Mouse (Mus musculus): ENCODE measurements at regions not wholly inside any gene's neighbourhood (a gene's known extent, or its start where the extent isn't known, plus 50 kb on each side); places are given as distances from the start of the nearest gene placed in this dataset.

DNA sequence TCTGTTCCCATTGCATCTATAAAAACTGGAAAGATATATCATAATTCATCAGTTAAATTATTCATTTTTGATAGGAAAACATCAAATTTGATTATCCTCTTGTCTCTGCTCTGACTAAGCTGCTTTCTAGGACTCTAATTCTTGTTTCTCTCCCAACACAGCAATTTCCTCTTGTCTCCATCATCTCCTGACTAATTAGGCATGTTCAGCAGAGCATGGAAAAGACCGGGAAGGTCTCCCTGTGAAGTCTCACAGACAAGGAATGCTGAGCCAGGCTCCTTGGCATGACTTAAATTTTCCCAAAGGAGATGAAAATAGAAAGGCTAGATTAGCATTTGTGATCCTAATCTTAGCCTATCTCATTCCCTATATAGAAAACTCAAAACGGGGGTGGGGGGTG lies 192.3 kb downstream of the Chrna7 start:
- DNase-seq (no peak), ATAC-seq (no peak)
- TF ChIP-seq CTCF (IDR thresholded peaks at IDR 0.05; ENCODE audit: low read depth): no peak
- no peak for TF ChIP-seq EP300 (IDR thresholded peaks at IDR 0.05; ENCODE audit: low read depth)
- Histone ChIP-seq H3K27me3 (ENCODE audit: insufficient read depth, low read length) (no peaks in the 10 kb centered on the region), H3K9ac (replicated peaks) (no peak overlapping the region), H3K9me3 (ENCODE audit: low read length) (no peaks in the 10 kb centered on the region), H3K36me3 (replicated peaks; ENCODE audit: insufficient read depth, low read length) (no peaks in the 10 kb centered on the region), H3K4me1 (ENCODE audit: insufficient read depth) (no peaks in the 10 kb centered on the region), H3K4me3 (ENCODE audit: low read depth, low read length) (no peak overlapping the region), H3K27ac (ENCODE audit: low read depth) (no peak overlapping the region), H3K4me2 (ENCODE audit: low read depth, low read length) (no peak overlapping the region)
- WGBS (ENCODE audit: insufficient replicate concordance): 55% methylated on average over 2 of the region's 2 CpGs

- TF ChIP-seq CTCF (IDR thresholded peaks at IDR 0.05; ENCODE audit: low read depth) (no peak), EP300 (IDR thresholded peaks at IDR 0.05; ENCODE audit: low read depth) (no peak)
- Histone ChIP-seq H3K4me1 (ENCODE audit: insufficient read depth) (no peaks in the 10 kb centered on the region), H3K27me3 (ENCODE audit: insufficient read depth, low read length) (no peaks in the 10 kb centered on the region), H3K4me3 (ENCODE audit: low read depth, low read length) (no peak overlapping the region), H3K27ac (ENCODE audit: low read depth) (no peak overlapping the region), H3K9ac (replicated peaks) (no peak overlapping the region), H3K4me2 (ENCODE audit: low read depth, low read length) (no peak overlapping the region), H3K36me3 (replicated peaks; ENCODE audit: insufficient read depth, low read length) (no peaks in the 10 kb centered on the region), H3K9me3 (ENCODE audit: low read length) (no peaks in the 10 kb centered on the region)
- DNase-seq (no peak), ATAC-seq (no peak)
- WGBS (ENCODE audit: insufficient replicate concordance): 51% methylated on average over 2 of the region's 2 CpGs
Measured at GRCm38 (mm10) chr7:63018859-63019575, 193.4 kb downstream of the Chrna7 start.

DNA sequence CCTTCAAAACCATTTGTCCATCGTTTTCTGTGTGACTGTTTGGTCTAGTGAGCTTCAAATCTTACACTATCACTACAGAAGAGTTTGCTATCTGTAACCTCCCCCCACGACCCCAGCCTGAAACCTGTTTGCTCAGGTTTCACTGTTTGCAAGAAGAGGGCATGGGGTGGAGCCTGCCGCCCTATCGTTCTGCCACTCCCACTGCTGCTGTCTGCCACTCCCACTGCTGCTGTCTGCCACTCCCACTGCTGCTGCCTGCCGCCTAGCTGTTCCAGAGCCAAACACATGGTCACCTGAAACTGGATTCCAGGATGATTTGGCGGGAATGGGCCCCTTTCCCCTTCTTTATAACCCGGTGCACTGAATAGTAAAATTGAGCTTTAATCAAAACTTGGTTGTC lies 157.6 kb upstream of the A26c2 start:
- 9% methylated on average over 7 of the region's 7 CpGs for WGBS (ENCODE audit: insufficient replicate concordance)
- Histone ChIP-seq H3K4me3 (ENCODE audit: low read depth, low read length) (no peak overlapping the region), H3K27ac (ENCODE audit: low read depth) (no peak overlapping the region), H3K4me2 (ENCODE audit: low read depth, low read length) (no peak overlapping the region), H3K27me3 (ENCODE audit: insufficient read depth, low read length) (no peaks in the 10 kb centered on the region), H3K36me3 (replicated peaks; ENCODE audit: insufficient read depth, low read length) (no peaks in the 10 kb centered on the region), H3K9ac (replicated peaks) (no peak overlapping the region), H3K9me3 (ENCODE audit: low read length) (no peaks in the 10 kb centered on the region), H3K4me1 (ENCODE audit: insufficient read depth) (no peaks in the 10 kb centered on the region)
- no peak for ATAC-seq
- DNase-seq: peak; percentile 13
- TF ChIP-seq EP300 (IDR thresholded peaks at IDR 0.05; ENCODE audit: low read depth) (no peak), CTCF (IDR thresholded peaks at IDR 0.05; ENCODE audit: low read depth) (no peak)

Data from liver, postnatal 0 days (tissue).